Mouse (Mus musculus) MEL (cell line): ENCODE data around the gene Onecut3.

Experiments
- CTCF ChIP-seq, 3 experiments: IDR thresholded peaks in 2 of 3; conservative IDR thresholded peaks in 1 of 3; 2 replicates each; pipeline ENCODE4 v1.5.1; 2011 to 2012; ENCODE audit warnings: low read length in 3 of 3, low read depth in 2 of 3, mild to moderate bottlenecking in 2 of 3, improper control_type of control experiment in 1 of 3, inconsistent platforms in 1 of 3, mixed read lengths in 1 of 3, moderate library complexity in 1 of 3; ENCODE audit not compliant: control insufficient read depth in 1 of 3, insufficient read depth in 1 of 3, poor library complexity in 1 of 3, severe bottlenecking in 1 of 3
- EP300 ChIP-seq, 2 experiments: IDR thresholded peaks; 2 replicates each; pipeline ENCODE4 v1.6.1; 2011; ENCODE audit warnings: improper control_type of control experiment in 2 of 2, low read length in 2 of 2, low read depth in 1 of 2, mild to moderate bottlenecking in 1 of 2
- GABPA ChIP-seq: IDR thresholded peaks from 2 replicates; pipeline ENCODE4 v1.6.1; 2012; ENCODE audit warnings: low read depth, mild to moderate bottlenecking, inconsistent platforms, low read length, improper control_type of control experiment, moderate library complexity
- HCFC1 ChIP-seq: IDR thresholded peaks from 2 replicates; pipeline ENCODE4 v1.6.1; 2012; ENCODE audit warnings: low read depth, mild to moderate bottlenecking, inconsistent platforms, low read length, improper control_type of control experiment, moderate library complexity
- MXI1 ChIP-seq: IDR thresholded peaks from 2 replicates; pipeline ENCODE4 v1.6.1; 2011; ENCODE audit warnings: mild to moderate bottlenecking, low read depth, low read length, improper control_type of control experiment
- NRF1 ChIP-seq: IDR thresholded peaks from 2 replicates; pipeline ENCODE4 v1.6.1; 2014; ENCODE audit warnings: low read depth, mild to moderate bottlenecking, inconsistent platforms, low read length, improper control_type of control experiment, moderate library complexity; ENCODE audit not compliant: poor library complexity, insufficient read depth, severe bottlenecking
- POLR2A ChIP-seq, 2 experiments: IDR thresholded peaks; 2 replicates each; pipeline ENCODE4 v1.6.1; 2011 to 2012; ENCODE audit warnings: low read length in 2 of 2, mild to moderate bottlenecking in 2 of 2, control low read depth in 1 of 2, improper control_type of control experiment in 1 of 2, low read depth in 1 of 2, moderate library complexity in 1 of 2; ENCODE audit not compliant: control insufficient read depth in 1 of 2, insufficient read depth in 1 of 2, poor library complexity in 1 of 2
- TAL1 ChIP-seq: IDR thresholded peaks from 2 replicates; pipeline ENCODE4 v1.6.1; 2012; ENCODE audit warnings: mild to moderate bottlenecking, inconsistent platforms, low read length, moderate library complexity, mixed read lengths
- TBP ChIP-seq: IDR thresholded peaks from 2 replicates; pipeline ENCODE4 v1.8.0; 2011; ENCODE audit warnings: low read depth, low read length, improper control_type of control experiment

- TF ChIP-seq POLR2A (IDR thresholded peaks at IDR 0.05; ENCODE audit: control insufficient read depth in 1 of 2, insufficient read depth in 1 of 2, low read depth in 1 of 2, low read length in 2 of 2, poor library complexity in 1 of 2) (no peak), CTCF (IDR thresholded peaks at IDR 0.05 in 2 of 3, conservative IDR thresholded peaks at IDR 0.05 in 1 of 3; ENCODE audit: control insufficient read depth in 1 of 3, insufficient read depth in 1 of 3, low read depth in 2 of 3, low read length in 3 of 3, poor library complexity in 1 of 3, severe bottlenecking in 1 of 3) (no peak), EP300 (IDR thresholded peaks at IDR 0.05; ENCODE audit: low read depth in 1 of 2, low read length in 2 of 2) (no peak), HCFC1 (no peak), MXI1 (no peak), GABPA (no peak), NRF1 (no peak), TBP (no peak), TAL1 (no peak)
Observed at GRCm38 (mm10) chr10:80459671-80460070, 35.0 kb upstream of the Onecut3 start.
